Mouse (Mus musculus) MEL (cell line): ENCODE results near the gene Galntl6.

Source experiments
- BHLHE40 ChIP-seq: IDR thresholded peaks from 2 replicates; pipeline ENCODE4 v1.6.1; 2012; ENCODE audit warnings: low read depth, mild to moderate bottlenecking, inconsistent platforms, low read length, improper control_type of control experiment, borderline replicate concordance
- CTCF ChIP-seq, 3 experiments: IDR thresholded peaks in 2 of 3; conservative IDR thresholded peaks in 1 of 3; 2 replicates each; pipeline ENCODE4 v1.5.1; 2011 to 2012; ENCODE audit warnings: low read length in 3 of 3, low read depth in 2 of 3, mild to moderate bottlenecking in 2 of 3, improper control_type of control experiment in 1 of 3, inconsistent platforms in 1 of 3, mixed read lengths in 1 of 3, moderate library complexity in 1 of 3; ENCODE audit not compliant: control insufficient read depth in 1 of 3, insufficient read depth in 1 of 3, poor library complexity in 1 of 3, severe bottlenecking in 1 of 3
- HCFC1 ChIP-seq: IDR thresholded peaks from 2 replicates; pipeline ENCODE4 v1.6.1; 2012; ENCODE audit warnings: low read depth, mild to moderate bottlenecking, inconsistent platforms, low read length, improper control_type of control experiment, moderate library complexity
- MAFK ChIP-seq: IDR thresholded peaks from 2 replicates; pipeline ENCODE4 v1.6.1; 2011; ENCODE audit warnings: low read depth, mild to moderate bottlenecking, low read length, improper control_type of control experiment, borderline replicate concordance
- MYC ChIP-seq: IDR thresholded peaks from 2 replicates; pipeline ENCODE4 v1.6.1; 2011; ENCODE audit warnings: low read depth, mild to moderate bottlenecking, low read length, improper control_type of control experiment, moderate library complexity
- NELFE ChIP-seq: IDR thresholded peaks from 2 replicates; pipeline ENCODE4 v1.6.1; 2011; ENCODE audit warnings: low read depth, low read length, improper control_type of control experiment
- NRF1 ChIP-seq: IDR thresholded peaks from 2 replicates; pipeline ENCODE4 v1.6.1; 2014; ENCODE audit warnings: low read depth, mild to moderate bottlenecking, inconsistent platforms, low read length, improper control_type of control experiment, moderate library complexity; ENCODE audit not compliant: poor library complexity, insufficient read depth, severe bottlenecking
- TCF12 ChIP-seq: IDR thresholded peaks from 2 replicates; pipeline ENCODE4 v1.6.1; 2014; ENCODE audit warnings: low read depth, mild to moderate bottlenecking, inconsistent platforms, low read length, improper control_type of control experiment, moderate library complexity
- ZKSCAN1 ChIP-seq: IDR thresholded peaks from 2 replicates; pipeline ENCODE4 v1.6.1; 2012; ENCODE audit warnings: low read depth, mild to moderate bottlenecking, inconsistent platforms, low read length, improper control_type of control experiment, moderate library complexity

GRCm38 (mm10) chr8:57893360-57893759 is 1019.1 kb downstream of the Galntl6 start:
- TF ChIP-seq NELFE = no peak
- TF ChIP-seq ZKSCAN1 = no peak
- no peak for TF ChIP-seq TCF12
- TF ChIP-seq BHLHE40 = no peak
- TF ChIP-seq MAFK = no peak
- TF ChIP-seq MYC = no peak
- TF ChIP-seq CTCF (IDR thresholded peaks at IDR 0.05 in 2 of 3, conservative IDR thresholded peaks at IDR 0.05 in 1 of 3; ENCODE audit: control insufficient read depth in 1 of 3, insufficient read depth in 1 of 3, low read depth in 2 of 3, low read length in 3 of 3, poor library complexity in 1 of 3, severe bottlenecking in 1 of 3) = no peak
- TF ChIP-seq HCFC1 = no peak
- no peak for TF ChIP-seq NRF1
